Mouse (Mus musculus): ENCODE measurements around the gene Irf4.

DNA sequence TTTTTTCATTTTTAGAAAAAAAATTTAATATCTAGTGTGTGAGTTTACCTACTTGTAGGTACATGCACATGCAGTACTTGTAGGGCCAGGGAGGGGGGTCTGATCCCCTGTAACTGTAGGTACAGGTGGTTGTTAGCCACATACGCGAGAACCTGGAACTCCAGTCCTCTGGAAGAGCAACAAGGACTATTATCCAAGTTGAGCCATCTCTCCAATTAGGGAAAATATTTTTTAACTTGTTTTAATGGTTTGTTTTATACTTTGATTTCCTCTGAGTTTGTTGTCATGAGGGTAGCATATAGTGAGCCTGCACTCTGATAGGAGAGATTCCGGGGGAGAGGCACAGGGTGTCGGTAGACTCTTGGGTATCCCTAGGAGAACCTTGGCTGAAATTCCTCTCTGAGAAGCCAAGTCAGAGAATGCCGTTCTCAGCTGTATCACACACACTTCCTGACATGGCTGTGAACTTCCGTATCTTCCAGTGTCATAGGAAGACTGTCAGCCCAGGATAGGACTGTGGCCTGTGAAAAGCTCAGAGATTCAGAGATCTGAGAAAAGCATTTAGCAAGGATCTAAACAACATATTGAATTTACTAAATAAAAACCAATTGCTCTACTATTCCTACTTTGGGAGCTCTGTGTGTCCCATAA lies 18.6 kb downstream of the Irf4 start:
- TF ChIP-seq GATA1 (IDR thresholded peaks at IDR 0.05; ENCODE audit: borderline replicate concordance, low read length): no peak
- TF ChIP-seq FLI1 (IDR thresholded peaks at IDR 0.05; ENCODE audit: low read length): no peak

All from megakaryocyte, embryonic 14.5 days (primary cell).